Mouse (Mus musculus) ES-E14 (cell line): Measurements from ENCODE around the gene Mrpl23. TPM values are rescaled to one million over a fixed set of nuclear protein-coding genes. Genes with fewer than 3 reads are reported as not detected.

ENCODE experiments used
- DNase-seq: peaks from one replicate; pipeline ENCODE4 v3.0.0-alpha.2; 2013; ENCODE audit warnings: low read depth, low spot score
- H3K27ac ChIP-seq: 2 replicates; pipeline ENCODE4 v1.5.1; 2012; ENCODE audit warnings: low read depth, mild to moderate bottlenecking, low read length, moderate library complexity, mixed read lengths; ENCODE audit not compliant: poor library complexity, insufficient read depth, severe bottlenecking
- H3K36me3 ChIP-seq: 2 replicates; pipeline ENCODE4 v1.6.1; 2012; ENCODE audit warnings: mild to moderate bottlenecking, low read length, moderate library complexity, mixed read lengths; ENCODE audit not compliant: control insufficient read depth, poor library complexity, insufficient read depth, severe bottlenecking
- H3K4me1 ChIP-seq, 2 experiments: fragments of 150-350 bp in 1 of 2; sonication (generic) in 1 of 2; 2 replicates each; pipeline ENCODE4 v1.6.1; 2012; ENCODE audit warnings: low read length in 2 of 2, mild to moderate bottlenecking in 1 of 2, mixed read lengths in 1 of 2; ENCODE audit not compliant: control insufficient read depth in 2 of 2, insufficient read depth in 2 of 2, poor library complexity in 1 of 2
- H3K4me3 ChIP-seq, 2 experiments: fragments of 150-350 bp in 1 of 2; sonication (generic) in 1 of 2; 2 replicates each; pipeline ENCODE4 v1.5.1; 2012; ENCODE audit warnings: low read length in 2 of 2, low read depth in 1 of 2, mild to moderate bottlenecking in 1 of 2, mixed read lengths in 1 of 2; ENCODE audit not compliant: insufficient read depth in 1 of 2, poor library complexity in 1 of 2, severe bottlenecking in 1 of 2
- H3K9ac ChIP-seq: 2 replicates; pipeline ENCODE4 v1.6.1; 2012; ENCODE audit warnings: low read depth, mild to moderate bottlenecking, low read length, mixed read lengths; ENCODE audit not compliant: poor library complexity, insufficient read depth, severe bottlenecking
- H3K9me3 ChIP-seq: fragments of 150-350 bp; sonication (generic); 2 replicates; pipeline ENCODE4 v1.6.1; 2012; ENCODE audit warnings: low read depth, mild to moderate bottlenecking, low read length; ENCODE audit not compliant: control insufficient read depth, insufficient read depth
- CHD2 ChIP-seq: IDR thresholded peaks from 2 replicates; pipeline ENCODE4 v1.6.1; 2014; ENCODE audit warnings: mild to moderate bottlenecking, low read depth, low read length, inconsistent platforms
- HCFC1 ChIP-seq: IDR thresholded peaks from 2 replicates; pipeline ENCODE4 v1.6.1; 2012; ENCODE audit warnings: low read length, inconsistent platforms, borderline replicate concordance; ENCODE audit not compliant: insufficient read depth
- MAFK ChIP-seq: IDR thresholded peaks from 2 replicates; pipeline ENCODE4 v1.6.1; 2014; ENCODE audit warnings: mild to moderate bottlenecking, low read depth, low read length, inconsistent platforms; ENCODE audit not compliant: insufficient read depth
- ZC3H11A ChIP-seq: IDR thresholded peaks from 2 replicates; pipeline ENCODE4 v1.6.1; 2012; ENCODE audit warnings: low read depth, mild to moderate bottlenecking, inconsistent platforms, low read length, borderline replicate concordance
- ZNF384 ChIP-seq: IDR thresholded peaks from 2 replicates; pipeline ENCODE4 v1.6.1; 2012; ENCODE audit warnings: low read depth, low read length, inconsistent platforms
- in situ Hi-C, 2 experiments: fragments of 600-800 bp; cut with MboI; formaldehyde crosslinking; loops; one replicate each; pipeline ENCODE4 v1.15.1; 2025; ENCODE audit warnings: low sequenced_read_pairs in 2 of 2, inconsistent platforms in 1 of 2; ENCODE audit not compliant: unreplicated experiment in 2 of 2
- total RNA-seq: library from RNA; depleted of rRNA; stranded (reverse); fragments of 300-350 nt; gene quantifications from 2 replicates; pipeline ENCODE4 v1.2.3, GENCODE M21; 2012

Mrpl23 gene
- total RNA-seq, 1 experiment = 49.1 TPM

- peaks cover 0 to 9% of the 10 kb centered on the region in 2 experiments; a peak in 2 of 4 replicates for H3K4me1 ChIP-seq
- no peak for TF ChIP-seq ZC3H11A
- no peak for TF ChIP-seq ZNF384
- TF ChIP-seq CHD2 = no peak
- no peak for TF ChIP-seq MAFK
- no peak for TF ChIP-seq HCFC1
These were observed 3.1 kb upstream of the Mrpl23 start for GRCm38 (mm10) chr7:142529350-142529749.

GRCm38 (mm10) chr7:142531973-142532521 is 439 bp upstream of the Mrpl23 start:
- Histone ChIP-seq H3K36me3 (peaks cover 3% of the 10 kb centered on the region; the same call in 1 of the 2 replicates), H3K4me1 (peaks cover 2 to 13% of the 10 kb centered on the region in 2 experiments; a peak in 3 of 4 replicates), H3K9me3 (no peaks in the 10 kb centered on the region), H3K4me3 (no peak overlapping the region), H3K9ac (no peak overlapping the region), H3K27ac (no peak overlapping the region)
- no peak for DNase-seq
- in situ Hi-C loops = no loop called here
- no peak for TF ChIP-seq MAFK
- no peak for TF ChIP-seq ZC3H11A
- no peak for TF ChIP-seq HCFC1
- no peak for TF ChIP-seq ZNF384
- TF ChIP-seq CHD2 = no peak

More at GRCm38 (mm10) chr7:142529350-142529749, 3.1 kb upstream of the Mrpl23 start:
- Histone ChIP-seq H3K27ac (no peak overlapping the region), H3K36me3 (no peaks in the 10 kb centered on the region), H3K4me3 (no peak overlapping the region), H3K9ac (no peak overlapping the region), H3K9me3 (no peaks in the 10 kb centered on the region)
- DNase-seq = no peak
- in situ Hi-C loops = no loop called here

GRCm38 (mm10) chr7:142533059-142533855 is 771 bp downstream of the Mrpl23 start:
- peak overlapping the region; percentile 39; the same call in 1 of the 2 replicates for H3K27ac ChIP-seq

GRCm38 (mm10) chr7:142535116-142535515 is 2.6 kb downstream of the Mrpl23 start:
- no peak for DNase-seq
- TF ChIP-seq CHD2 (no peak), HCFC1 (no peak), ZNF384 (no peak), ZC3H11A (no peak), MAFK (no peak)
- peaks cover 4% of the 10 kb centered on the region; the same call in 1 of the 2 replicates for H3K36me3 ChIP-seq
- H3K27ac ChIP-seq = no peak overlapping the region
- no peak overlapping the region for H3K9ac ChIP-seq
- H3K9me3 ChIP-seq = no peaks in the 10 kb centered on the region
- H3K4me1 ChIP-seq = peaks cover 2 to 21% of the 10 kb centered on the region in 2 experiments; a peak in 3 of 4 replicates
- H3K4me3 ChIP-seq = no peak overlapping the region
- in situ Hi-C loops = no loop called here

More at GRCm38 (mm10) chr7:142533059-142533855, 771 bp downstream of the Mrpl23 start:
- no peak for TF ChIP-seq ZNF384
- TF ChIP-seq CHD2 = no peak
- TF ChIP-seq ZC3H11A = 0 out of 2 replicates have a peak, but pooled peaks have one; percentile 4
- 0 out of 2 replicates have a peak, but pooled peaks have one; percentile 18 for TF ChIP-seq HCFC1
- H3K9ac ChIP-seq = peak overlapping the region; percentile 90
- in situ Hi-C loops = no loop called here
- peak overlapping the region; percentile 88 to 92 for H3K4me3 ChIP-seq
- DNase-seq = peak; percentile 34
- peaks cover 2 to 19% of the 10 kb centered on the region in 2 experiments; a peak in 3 of 4 replicates for H3K4me1 ChIP-seq
- H3K36me3 ChIP-seq = peaks cover 3% of the 10 kb centered on the region; the same call in 1 of the 2 replicates
- no peaks in the 10 kb centered on the region for H3K9me3 ChIP-seq
